Mouse (Mus musculus): Measurements from ENCODE around the gene Tshb. TPM values are rescaled to one million over a fixed set of nuclear protein-coding genes. Genes with fewer than 3 reads are reported as not detected.
A peak's percentile ranks its signal among the peaks of the same experiment; 100 is the strongest.

Tshb gene
- total RNA-seq (2022), result not detected

DNA sequence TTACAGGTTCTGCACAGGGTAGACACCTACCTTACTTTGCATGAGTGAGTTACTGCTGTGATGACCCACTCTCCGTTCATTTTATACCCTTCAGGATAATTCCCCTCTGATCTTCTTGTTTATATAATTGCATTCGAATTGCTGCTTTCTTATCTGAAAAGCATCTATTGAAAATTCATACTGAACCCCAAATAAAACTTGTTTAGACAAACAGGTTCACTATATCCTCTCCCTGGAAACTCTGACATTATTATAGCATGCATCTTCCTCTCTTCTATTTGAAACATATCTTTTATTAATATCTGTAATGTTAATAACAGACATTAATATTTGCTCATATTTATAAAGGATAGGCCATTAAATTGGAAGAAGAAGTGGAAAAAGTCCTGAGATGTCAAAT is at the start of gene Tshb:
TSS of gene Tshb (minus strand) at position 101 of the 400 bp plus-strand sequence.
- no peak for DNase-seq (ENCODE audit: low spot score)

DNA sequence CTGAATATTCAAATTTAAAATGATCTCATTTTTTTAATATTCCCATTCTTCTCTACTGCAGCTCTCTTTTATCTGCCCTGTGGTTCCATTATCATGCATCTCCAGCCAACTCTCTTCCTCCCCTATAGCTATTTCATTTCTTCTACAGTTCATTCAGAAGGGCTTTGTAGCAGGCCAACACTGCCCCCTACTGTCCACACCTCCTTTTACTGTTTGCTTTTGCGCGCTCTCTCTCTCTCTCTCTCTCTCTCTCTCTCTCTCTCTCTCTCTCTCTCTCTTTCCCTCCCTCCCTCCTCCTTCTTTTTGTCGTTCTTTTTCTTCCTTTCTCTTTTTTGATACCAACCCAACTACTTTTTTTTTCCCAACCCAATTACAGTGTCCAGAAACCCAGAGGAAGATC is 21.4 kb upstream of the Tshb start:
- DNase-seq (ENCODE audit: low spot score), result peak; percentile 82

DNA sequence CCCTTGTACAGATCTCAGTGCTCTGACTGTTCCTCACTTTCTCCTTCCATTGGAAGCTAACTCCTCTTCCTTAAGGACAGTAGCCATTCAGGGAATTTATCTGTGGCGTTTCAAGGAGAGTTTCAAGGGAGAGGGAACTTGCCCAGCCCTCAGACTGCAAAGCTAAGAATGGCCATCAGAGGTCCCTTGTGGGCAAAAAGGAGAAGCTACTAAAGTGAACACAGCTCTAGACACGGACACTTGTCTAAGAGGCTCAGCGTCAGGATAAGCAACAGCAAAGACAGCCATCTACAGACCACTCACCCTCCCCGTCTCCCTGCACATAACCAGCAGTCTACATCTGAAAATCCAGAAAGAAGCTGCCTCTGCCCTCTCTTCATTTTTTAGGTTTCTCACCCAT is 4.9 kb upstream of the Tshb start:
- no peak for DNase-seq (ENCODE audit: low spot score)

DNA sequence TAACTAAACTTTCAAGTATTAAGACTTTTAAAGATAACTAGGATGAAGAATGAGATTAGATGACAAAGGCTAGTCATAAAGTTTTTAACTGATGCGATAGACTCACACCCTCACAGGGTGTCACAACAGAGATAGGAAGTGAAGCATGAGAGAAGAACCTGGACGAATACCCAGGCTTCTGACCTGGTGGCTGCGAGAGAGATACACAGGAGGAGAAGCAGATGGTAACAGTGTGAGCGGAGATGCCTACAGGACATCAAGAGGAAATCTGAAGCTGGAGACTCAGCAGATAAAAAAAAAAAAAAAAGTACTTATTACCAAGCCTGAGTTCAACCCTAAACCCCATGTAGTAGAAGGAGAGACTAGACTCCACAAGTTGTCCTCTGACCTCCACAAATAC is 9.5 kb downstream of the Tshb start:
- no peak for DNase-seq (ENCODE audit: low spot score)

DNA sequence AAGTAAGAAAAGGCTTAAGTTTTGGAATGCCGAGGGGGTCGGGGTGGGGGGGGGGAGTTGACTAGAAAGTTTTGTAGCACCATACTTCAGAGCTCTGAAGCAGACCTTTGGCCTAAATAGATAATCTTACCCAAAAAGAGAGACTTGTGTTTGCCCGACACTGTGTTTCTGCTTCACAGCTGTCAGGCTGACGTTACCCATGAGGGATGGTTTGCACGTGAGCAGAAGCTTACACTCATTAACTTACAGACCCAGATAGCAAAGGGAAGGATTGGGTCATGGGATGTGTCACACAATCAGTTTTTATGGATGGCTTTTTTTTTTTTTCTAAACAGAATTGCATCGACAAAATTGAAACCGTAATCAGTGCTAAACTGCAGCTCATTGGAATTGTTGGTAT is 17.7 kb downstream of the Tshb start:
- DNase-seq (ENCODE audit: low spot score), result no peak

DNA sequence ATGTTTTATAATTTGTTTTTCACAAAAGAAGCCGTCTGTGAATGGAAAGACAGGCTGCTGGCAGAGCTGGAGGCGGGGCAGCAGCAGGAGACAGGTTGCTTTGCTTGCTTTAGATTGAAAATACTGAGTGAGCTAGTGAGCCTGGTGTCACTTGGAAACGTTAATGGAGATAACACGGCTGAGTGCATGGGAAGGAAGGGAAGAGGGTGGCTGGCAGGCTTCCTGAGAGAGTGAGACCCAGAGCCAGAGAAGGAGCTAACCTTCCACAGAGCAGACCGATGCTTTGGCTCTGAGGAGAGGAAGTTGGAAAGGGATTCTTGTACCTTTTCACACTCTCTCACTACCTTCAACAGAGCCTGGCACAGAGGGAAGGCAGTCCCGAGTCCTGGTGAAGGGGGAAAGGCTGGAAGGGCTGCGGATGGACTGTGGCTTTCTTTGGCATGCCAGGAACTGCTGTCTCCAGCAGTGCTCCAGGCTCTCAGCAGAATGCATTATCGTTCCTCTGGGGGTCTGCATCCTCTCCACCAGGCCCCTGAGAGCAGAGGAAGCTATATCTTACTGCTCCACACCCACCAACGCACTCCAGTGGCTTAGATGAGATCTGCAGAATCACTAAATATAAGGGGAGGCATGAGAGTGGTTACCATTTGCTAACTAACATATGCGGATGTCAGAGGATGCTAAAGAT is 18.7 kb downstream of the Tshb start:
- peak; percentile 21 for DNase-seq (ENCODE audit: low spot score)

DNA sequence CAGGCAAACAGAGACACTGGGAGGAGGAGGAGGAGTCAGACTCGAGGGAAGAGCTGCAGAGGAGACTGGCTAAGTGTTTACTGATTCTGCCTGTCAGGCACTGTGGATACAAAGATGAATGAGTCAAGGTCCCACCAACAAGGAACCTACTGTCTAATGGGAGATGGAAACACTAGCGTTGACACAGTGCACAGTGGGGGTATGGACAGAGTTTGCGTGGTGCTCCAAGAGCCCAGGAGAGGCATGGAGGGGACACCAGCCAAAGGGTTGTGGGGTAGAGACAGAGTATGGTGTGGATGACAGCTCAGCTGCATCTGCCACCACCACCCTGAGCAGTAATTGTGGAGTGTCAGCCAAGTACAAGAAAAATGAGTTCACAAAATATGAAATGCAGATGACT is 20.1 kb downstream of the Tshb start:
- no peak for DNase-seq (ENCODE audit: low spot score)

DNA sequence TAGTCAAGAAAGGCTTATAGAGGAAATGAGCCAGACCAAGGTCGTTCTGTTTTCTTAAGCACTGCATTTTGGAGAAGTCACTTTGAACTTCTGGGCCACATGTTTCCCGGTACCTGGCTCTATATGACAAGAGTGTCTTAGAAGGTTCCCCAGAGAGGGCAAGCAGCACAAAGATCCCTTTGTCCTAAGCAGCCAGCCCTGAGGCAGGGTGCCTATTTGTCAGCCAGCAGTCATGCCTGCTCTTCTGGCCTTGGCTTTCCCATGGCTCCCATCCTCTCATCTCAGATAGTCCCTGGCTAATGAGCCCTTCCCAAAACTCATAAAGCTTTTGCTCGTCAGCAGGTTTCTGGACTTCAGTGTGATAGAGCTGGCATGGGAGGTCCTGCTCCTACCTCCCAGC is 22.3 kb downstream of the Tshb start:
- no peak for DNase-seq (ENCODE audit: low spot score)

DNA sequence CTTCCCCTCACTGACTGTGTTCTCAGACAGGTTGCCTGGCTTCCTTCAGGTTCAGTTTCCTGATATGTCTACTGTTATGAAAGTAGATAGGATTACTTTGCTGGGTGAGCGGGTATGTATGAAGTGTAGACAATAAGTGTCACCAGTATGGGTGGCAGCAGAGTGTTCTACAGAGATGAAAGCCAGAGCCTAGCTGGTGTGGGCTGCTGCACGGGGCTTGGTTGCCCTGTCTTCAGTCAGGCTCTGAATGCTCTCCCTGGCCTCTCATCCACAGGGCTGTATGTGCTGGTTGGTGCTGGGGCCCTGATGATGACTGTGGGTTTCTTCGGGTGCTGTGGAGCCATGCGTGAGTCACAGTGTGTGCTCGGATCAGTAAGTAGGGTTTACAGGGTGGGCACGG is 25.5 kb downstream of the Tshb start:
- DNase-seq (ENCODE audit: low spot score), result no peak

DNA sequence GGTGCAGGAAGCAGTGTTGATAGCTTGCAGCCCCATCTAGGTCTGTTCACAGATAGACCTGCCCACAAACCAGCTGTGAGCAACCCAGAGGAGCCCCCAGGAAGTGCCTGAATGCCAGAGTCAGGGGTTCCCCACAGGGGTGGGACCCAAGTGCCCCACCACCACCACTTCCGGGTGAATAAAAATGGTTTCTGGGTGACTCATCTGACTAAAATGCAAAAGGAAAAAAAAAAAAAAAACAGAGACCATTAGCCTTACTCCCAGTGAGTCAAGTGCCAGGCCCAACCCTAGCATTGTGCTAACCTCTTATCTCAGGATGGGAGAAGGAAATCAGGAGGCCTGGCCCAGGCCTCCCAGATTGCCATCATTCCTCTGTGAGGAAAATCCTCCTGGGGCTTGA is 26.7 kb downstream of the Tshb start:
- peak; percentile 47 for DNase-seq (ENCODE audit: low spot score)

DNA sequence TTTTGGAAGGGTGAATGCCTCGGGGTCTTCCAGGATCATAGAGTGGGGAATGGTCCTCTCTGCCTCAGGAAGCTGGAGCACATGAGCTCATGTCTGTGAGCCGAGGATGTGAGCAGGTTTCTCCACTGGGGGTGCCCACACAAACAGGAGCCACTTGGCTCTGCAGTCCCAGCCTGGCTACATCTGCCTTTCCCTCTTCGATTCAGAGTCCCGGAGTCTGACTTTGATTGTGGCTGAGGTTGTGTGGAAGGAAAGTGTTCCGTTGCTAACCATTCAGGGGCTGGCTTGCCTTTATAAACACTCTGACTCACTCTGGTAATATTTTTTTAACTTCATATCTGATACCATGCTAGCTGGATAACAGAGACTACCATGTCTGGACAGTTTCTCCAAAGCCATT is 30.1 kb downstream of the Tshb start:
- no peak for DNase-seq (ENCODE audit: low spot score)

DNA sequence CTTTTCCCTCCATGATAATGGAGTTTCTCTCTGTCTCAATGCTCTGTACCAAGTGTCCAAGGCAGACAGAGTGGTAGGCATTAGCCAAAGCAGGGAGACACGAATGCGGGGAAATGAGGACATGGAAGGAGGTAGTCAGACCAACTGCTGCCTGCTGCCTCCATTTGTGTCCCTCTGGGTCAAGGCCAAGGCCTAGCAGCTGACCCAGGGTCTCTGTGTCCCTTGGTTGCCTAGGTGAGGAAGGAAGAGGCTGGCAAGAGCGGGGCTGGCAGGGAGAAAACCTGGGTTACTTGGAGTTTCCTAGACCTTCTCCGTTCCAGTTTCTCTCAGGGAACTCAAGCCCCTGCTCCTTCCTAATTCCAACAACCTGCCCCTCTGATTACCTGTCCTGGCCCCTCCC is 30.5 kb downstream of the Tshb start:
- no peak for DNase-seq (ENCODE audit: low spot score)

DNA sequence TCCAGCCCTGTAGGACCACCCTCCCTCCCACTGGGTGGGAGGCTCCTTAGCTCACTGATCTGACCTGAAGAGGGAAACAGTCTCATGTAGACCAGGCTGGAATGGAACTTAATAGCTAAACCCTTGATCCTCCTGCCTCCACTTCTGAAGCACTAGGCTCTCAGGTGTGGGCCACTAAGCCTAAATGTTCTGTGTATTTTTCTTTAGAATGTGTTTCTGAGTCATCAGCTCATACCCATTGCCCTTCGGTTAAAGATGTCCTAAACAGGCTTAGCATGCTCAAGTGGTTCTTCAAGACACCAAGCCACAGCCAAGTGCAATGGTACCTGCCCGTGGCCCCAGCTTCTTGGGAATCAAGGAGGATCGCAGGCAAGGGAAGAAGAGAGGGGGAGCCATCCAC is 31.0 kb downstream of the Tshb start:
- no peak for DNase-seq (ENCODE audit: low spot score)

DNA sequence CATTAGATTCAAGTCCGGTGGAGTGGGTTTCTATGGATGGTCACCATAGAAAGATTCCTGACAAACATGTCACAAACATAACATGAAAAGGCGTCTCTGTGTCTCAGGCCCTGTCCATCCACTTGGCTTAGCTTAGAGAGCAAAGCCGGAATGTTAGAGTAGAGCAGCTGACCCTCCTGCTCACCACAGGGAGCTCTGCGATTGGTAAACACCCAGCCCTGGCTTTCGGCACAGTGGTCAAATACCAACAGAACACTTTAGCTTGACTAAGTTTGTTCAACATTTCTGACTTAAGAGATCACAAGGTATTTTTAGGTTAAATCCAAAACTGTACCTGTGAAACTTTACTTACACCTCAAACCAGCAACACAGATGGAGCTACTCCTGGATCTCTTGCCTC is 31.4 kb downstream of the Tshb start:
- no peak for DNase-seq (ENCODE audit: low spot score)

DNA sequence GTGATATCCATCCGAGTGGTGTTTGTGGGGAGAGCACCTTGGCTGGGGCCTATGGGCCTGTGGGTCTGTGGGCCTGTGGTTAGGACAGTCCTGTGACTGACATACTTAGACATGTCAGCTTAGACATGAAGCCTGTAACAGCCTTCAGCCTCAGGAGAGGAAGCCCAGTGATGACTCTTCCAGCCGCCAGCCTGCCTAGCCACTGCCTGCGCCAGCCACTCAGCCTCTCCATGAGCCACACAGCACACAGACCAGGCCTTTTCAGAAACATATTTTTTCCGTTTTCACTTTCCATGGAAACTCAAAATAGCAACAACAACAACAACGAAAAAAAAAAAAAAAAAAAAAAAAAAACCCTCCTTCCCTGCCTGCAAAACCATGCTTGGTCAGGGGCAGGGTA is 33.8 kb downstream of the Tshb start:
- DNase-seq (ENCODE audit: low spot score), result no peak

DNA sequence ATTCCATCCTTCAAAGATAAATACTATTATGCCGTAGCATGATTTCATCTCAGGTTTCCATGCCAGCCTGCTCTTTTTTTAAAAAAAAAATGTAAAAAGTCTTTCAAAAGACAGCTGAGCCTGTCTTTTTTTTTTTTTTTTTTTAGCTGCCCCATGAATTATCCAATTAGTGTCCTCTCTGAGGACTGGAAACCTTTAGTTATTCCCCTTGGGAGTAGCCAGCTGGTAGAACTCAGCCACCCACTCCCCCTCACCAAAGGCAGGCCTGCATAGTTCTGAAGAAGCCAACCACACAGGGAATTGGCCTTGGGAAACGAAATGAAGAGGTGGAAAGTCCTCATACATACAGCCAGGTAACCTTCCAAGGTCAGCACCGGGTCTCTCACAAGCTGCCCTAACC is 34.5 kb downstream of the Tshb start:
- DNase-seq (ENCODE audit: low spot score), result no peak

DNA sequence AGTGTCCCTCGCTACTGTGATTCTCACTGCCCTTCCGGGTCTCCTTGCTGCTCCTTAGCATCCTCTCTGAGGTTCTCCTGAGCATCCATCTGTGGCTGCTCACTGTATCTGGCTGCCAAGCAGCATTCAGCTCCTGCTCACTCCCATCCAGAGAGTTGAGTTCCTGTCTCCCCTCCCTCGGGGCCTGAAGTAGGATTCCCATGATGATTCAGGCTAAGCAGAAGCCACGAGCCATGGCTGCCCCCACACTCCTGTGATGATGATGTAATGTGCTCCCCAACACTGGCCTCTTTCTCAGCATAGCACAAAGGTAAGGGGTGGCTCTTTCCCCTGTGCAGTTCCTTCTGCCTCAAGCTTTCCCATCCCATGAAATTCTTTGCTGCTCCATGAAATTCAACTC is 36.3 kb downstream of the Tshb start:
- no peak for DNase-seq (ENCODE audit: low spot score)

DNA sequence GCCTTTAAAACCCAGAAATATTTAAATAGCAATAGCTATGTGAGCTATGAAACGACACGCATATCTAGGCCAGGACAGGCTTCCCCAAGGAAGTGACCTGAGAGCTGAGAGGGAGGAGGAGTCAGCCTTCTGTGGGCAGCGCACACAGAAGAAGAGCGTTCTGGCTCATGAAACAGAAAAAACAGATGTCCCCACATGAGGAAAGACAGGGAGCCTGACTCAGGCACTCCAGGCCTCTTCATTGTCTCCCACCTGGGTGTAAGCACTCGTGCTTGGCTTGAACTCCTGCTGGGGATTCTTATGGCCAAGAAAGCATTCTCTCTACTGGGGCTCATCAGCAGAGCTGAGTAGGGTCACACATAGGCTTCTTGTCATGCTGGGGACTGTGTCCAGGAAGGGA is 37.9 kb downstream of the Tshb start:
- DNase-seq (ENCODE audit: low spot score), result peak; percentile 51

DNA sequence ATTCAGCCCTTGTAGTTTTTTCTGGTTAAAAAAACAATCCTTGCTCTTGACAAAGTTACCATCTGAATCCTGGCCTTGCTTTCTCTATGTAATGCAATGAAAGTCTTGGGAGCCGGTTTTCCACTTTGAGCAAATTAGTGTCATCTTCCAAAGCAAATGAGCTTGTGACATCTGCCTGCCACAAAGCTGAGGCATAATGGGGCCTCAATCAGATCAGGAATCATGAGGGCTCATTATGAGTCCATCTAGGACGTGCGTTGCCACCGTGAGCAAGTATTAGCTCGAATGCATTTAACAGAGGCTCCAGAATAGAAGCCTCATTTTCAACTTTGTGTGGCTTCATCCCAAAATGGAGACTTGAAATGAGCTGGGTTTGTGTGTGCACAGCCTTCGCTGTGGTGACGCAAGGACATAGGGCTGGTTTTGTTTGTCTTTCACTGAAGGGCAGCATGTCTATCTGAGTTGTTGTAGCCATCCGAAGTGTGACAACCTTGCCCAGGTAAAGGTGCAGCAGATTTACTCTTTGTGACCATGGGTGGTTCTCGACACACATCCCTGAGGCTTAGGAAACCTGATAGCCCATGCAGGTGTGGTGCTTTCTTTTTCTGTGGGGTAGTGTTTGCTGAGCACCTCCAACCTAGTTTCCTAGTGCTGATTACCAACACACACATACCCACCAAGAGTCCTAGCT is 38.6 kb downstream of the Tshb start:
- no peak for DNase-seq (ENCODE audit: low spot score)

DNA sequence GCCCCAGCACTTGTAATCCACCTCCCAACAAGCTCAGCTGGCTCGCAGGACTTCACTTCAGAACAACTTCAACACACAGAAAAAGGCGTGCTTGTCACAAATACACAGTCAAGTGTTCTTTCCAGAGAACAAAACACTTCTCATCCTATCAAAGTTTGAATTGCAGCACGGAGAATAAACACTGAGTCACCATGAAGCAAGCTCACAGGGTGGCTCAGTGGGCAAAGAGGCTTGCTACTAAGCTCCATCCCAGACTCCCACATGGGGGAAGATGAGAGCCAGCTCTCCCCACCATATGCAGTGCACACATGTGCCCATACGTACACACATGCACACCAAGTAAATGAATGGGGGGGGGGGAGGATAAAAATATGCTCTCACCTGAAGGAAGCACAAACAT is 39.3 kb downstream of the Tshb start:
- no peak for DNase-seq (ENCODE audit: low spot score)

DNA sequence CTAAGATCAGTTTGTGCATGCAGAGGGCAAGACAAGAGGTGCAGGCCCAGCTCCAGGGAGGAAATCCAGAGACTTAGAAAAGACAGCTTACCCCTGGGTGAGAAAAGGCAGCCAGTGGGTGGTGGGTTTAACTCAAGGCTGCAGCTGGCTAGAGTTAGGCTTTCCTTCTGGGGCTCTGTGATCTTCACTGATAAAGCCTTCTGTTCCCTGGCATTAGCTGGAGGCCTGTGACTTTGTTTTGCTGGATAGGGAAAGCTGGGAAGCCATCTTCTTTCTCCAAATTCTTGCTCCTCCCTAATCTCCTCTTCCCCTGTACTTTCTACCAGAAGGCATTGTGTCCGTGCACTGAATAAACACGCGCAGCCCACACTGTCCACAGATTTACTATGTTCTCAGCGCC is 39.8 kb downstream of the Tshb start:
- no peak for DNase-seq (ENCODE audit: low spot score)

DNA sequence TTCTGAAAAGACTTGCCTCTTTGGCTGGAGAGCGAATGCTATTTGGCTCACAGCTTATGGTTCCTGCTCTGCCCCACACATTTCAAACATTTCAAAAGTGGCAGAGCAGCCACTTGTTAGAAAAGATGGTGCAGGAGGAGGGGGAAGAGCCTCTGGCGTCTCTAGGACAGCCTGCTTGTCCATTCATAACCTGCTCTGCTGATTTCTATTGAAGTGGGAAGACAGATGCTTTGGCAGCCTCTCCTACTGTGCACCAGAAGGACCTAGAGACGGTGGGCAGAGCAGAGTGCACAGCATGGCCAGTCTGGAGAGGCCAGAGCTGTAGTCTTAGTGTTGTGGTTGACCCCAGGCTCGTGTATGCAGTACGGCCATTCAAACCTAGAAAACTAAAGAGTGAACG is 43.6 kb downstream of the Tshb start:
- no peak for DNase-seq (ENCODE audit: low spot score)

DNA sequence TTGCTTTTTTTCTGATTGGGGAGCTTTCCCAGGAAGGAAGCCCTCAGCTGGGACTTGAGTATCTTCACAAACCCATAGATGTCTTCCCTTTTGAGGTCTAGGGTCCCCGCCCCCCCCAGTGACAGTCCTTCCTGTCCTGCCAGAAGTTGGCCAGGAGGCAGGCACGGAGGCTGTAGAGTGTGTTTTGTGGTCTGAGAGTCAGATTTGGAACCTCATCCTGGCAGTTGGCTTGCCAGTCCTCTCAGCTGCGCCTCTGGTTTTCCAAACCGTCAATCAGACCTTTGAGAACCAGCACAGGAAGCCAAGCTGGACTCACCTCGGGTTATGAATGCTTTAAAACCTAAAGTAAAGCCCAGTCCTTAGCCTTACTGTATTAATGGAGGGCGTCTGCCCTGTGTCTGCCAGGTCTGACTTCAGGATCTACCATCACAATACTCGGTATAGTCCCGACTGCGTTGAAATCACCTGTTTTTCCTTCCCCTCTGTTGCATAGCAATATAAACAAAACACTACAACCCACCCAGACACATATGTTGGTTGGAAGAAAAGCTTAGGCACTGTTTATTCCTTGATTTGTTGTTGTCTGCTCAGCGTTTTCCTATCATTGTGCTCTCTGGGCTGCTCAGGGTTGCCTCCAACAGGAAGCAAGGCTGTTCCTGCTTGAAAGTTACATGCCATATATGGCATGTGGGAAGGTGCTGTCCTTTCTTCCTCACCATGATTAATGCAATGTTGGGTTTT is 44.2 kb downstream of the Tshb start:
- DNase-seq (ENCODE audit: low spot score), result peak; percentile 46

Measured in heart, adult 8-10 months (tissue).